Mouse (Mus musculus) R1 (cell line): ENCODE measurements around the gene Ano10.

Experiments used
- DNase-seq: peaks from one replicate; pipeline ENCODE4 v3.0.0-alpha.2; 2018; ENCODE audit warnings: low read depth, low spot score

The Ano10 gene

GRCm38 (mm10) chr9:122245471-122245870 lies 48.8 kb downstream of the Ano10 start:
- DNase-seq, result no peak

GRCm38 (mm10) chr9:122244800-122245165 lies 49.4 kb downstream of the Ano10 start:
- DNase-seq, result no peak

GRCm38 (mm10) chr9:122244080-122244799 lies 50.0 kb downstream of the Ano10 start:
- peak; percentile 59 for DNase-seq

DNA sequence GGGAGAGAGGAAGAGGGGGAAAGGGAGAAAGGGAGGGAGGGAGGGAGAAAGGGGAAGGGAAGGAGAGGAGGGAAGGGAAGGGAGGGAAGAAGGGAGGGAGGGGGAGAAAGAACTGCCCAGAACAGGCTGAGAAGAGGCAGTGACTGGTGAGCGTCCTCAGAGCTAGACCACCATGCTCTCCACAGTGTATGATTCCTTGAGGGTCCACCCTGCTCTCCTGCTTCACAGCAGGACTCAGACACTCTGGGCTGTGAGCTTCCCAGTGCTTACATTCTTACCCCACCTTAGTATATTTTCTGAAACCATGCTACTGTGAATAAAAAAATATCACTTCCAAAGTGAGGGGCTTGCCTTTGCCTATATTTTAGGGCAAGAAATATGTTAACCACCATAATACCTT lies 50.9 kb downstream of the Ano10 start:
- no peak for DNase-seq

GRCm38 (mm10) chr9:122242856-122243255 lies 51.4 kb downstream of the Ano10 start:
- DNase-seq, result no peak

DNA sequence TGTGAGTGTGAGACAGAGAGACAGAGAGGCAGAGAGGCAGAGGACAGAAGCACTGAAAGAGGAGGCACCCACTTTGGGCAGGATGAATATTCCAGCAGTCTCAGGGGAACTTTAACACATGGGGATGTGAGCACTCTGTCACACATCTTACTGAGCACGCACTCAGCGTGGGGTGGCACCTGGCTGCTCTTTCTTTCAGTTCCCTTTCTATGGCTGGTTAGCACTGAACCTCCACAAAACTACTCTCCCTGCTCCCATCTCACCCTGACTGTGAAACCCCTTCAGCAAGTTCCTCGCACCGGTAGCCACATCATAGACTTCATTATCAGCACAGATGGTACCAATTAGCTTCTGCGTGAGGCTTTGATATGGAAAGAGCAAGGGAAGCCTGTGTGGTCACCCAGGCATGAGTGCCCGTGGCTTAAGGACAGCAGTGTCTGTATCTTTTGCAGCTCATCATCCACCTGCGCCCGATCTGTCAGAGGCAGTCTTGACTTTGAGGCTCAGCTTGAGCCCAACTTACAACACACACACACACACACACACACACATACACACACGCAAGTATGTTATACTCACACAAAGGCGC lies 52.3 kb downstream of the Ano10 start:
- no peak for DNase-seq

GRCm38 (mm10) chr9:122240629-122241199 lies 53.5 kb downstream of the Ano10 start:
- DNase-seq, result no peak

DNA sequence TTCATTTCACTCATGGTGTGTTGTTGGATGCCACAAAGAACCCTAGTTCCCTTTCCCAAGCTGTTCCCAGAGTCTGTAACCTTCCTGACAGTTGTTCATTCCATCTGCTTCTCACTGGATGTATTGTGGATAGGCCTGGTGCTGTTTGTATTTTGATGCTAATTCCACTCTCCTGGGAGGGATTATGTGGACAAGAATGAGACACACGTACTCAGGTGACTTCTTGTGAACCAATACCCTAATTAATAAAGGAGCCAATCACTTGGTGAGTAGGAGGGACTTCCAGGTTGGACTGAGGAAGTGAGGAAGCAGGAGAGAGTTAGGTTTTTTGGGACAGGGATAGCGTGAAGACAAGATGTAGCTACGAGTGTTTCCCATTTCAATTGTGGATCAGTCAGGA lies 59.5 kb downstream of the Ano10 start:
- DNase-seq, result peak; percentile 86

GRCm38 (mm10) chr9:122233972-122234345 lies 60.3 kb downstream of the Ano10 start:
- no peak for DNase-seq

- no peak for DNase-seq
Measured at GRCm38 (mm10) chr9:122233316-122233971, 60.8 kb downstream of the Ano10 start.

DNA sequence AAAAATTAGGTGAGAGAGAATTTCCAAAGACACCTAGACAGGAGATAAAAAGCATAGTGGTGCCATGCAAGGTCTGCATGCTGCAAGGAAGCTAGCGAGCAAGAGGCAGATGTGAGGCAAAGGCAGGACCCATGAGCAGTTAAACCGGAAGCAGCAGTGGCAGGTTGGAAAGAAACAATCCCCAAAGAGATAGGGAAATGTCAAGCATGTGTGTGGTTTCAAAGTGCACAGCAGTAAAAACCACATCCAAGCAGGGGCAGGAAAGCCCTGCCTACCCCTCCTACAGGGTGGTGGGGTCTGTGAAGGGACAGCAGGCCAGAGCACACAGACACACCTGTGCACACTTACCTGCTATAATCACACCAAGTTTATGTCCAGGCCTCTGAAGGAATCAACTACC lies 61.3 kb downstream of the Ano10 start:
- no peak for DNase-seq

DNA sequence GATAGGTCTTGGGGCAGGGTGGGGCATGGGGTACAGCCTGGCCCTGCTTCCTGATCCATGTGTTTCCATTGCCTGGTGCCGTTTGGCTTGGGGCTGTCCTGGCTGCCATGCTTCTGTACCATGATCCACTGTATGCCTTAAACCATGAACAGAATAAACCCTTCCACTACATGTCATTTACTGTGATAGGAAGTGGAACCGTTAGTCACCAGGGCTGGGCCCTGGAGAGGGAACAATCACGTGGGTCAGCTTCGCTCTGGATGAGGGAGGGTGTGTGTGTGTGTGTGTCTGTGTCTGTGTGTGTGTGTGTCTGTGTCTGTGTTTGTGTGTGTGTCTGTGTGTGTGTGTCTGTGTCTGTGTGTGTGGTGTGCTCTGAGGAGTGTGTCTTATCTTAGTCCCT lies 63.5 kb downstream of the Ano10 start:
- DNase-seq, result no peak

- no peak for DNase-seq
Measured at GRCm38 (mm10) chr9:122226419-122226818, 67.8 kb downstream of the Ano10 start.

DNA sequence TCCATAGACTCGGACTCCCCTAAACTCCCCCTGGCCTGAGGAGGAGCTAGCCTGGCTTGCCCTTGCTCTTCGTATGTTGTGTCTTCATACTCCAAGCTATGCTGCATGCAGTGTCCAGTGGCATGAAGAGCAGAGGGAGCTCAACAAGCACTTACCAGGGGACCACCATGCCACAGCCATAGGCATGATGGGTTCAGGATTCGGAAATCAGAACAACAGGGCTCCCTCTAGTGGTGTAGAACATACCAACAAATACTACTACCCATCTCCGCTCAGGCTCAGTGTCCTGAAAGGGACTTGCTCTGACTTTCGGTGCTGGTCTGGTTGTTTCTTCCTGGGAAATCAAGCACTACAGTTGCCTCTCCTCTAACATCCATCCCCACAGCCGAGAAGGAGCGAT lies 68.9 kb downstream of the Ano10 start:
- peak; percentile 60 for DNase-seq

GRCm38 (mm10) chr9:122223005-122223404 lies 71.2 kb downstream of the Ano10 start:
- DNase-seq, result no peak

DNA sequence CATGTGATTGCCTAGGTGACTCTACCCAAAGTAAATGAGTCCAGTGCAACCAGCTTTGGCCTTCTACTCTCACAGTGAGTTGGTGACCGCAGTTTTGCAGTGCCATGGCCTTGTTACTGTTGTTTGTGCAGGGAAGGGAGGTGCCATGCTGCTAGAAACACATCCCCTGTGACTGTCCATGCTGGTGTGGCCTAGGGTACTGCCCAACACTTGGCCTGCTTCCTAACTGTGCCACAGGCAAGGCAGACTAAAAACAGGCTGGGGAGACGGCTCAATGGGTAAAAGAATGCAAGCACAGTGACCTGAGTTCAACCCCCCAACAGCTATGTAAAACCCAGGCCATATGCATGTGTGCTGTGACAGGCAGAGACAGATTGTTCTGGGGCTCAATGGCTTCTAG lies 74.3 kb downstream of the Ano10 start:
- no peak for DNase-seq

DNA sequence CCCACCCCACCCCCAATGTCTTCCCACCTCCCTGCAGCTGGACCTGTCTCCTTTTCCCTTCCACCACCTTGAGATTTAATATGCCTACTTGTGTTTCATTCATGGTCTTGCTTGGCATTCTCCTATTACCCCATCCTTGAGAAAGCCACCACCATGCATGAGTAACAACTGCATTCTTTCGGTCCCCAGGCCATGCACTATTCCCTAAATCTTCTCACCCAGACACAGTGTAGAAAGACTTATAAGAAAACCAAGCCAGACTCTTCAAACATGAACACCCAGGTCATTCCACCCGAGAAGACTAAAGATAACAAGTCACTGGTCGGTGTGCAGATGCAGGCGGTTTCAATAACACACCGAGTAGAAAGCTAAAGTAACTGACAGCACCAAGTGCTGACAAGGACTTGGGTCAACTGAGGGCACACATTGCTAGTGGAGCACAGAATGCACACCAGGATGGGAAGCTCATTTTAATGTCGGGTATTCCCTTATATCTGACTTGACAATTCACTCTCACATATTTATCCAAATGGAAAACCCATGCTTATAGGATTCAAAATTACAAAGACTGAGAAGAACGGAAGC lies 77.2 kb downstream of the Ano10 start:
- DNase-seq, result no peak

- DNase-seq, result no peak
Measured at GRCm38 (mm10) chr9:122215118-122215517, 79.1 kb downstream of the Ano10 start.

DNA sequence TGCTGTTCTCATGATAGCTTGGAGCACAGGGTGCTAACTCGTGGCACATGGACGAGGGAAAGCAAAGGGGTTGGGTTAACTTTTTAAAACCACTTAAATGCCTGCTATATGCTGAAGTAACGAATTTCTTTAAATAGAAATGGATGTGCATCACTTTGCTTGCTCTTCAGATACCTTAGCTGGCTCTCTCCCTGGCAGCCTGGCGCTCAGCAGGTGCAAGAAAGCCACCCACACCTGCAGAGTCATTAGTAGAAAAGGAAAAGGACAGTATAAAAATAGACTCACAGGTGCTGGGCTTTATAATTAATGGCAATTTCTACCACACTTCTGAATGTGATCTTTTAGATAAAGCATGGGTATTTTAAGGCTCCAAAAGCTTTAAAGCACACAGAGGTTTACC lies 85.9 kb downstream of the Ano10 start:
- no peak for DNase-seq

GRCm38 (mm10) chr9:122205543-122206200 lies 88.6 kb downstream of the Ano10 start:
- DNase-seq, result no peak

- peak; percentile 77 for DNase-seq
Measured at GRCm38 (mm10) chr9:122204508-122204907, 89.7 kb downstream of the Ano10 start.

DNA sequence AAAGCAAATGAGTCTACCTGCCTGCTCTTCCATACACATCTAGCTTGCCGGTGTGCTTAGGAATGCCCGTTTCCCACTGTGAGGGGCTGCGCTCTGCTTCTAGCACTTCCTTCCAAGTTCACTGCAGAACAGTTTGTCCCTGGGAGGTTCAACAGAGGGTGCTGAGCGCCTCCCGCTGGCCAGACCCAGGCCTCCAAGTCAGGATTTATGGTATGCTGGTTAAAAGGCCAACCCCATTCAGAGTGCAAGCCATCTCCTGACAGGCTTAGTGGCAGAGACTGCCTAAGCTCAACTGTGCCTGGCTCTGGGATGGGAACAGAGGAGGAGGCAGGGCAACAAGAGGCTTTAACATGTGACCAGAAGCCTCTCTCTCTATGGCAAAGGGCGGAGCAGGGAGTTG lies 95.0 kb downstream of the Ano10 start:
- DNase-seq, result peak; percentile 81
